Mouse (Mus musculus) forebrain, embryonic 15.5 days (tissue): ENCODE measurements around the gene Bhmt2. TPM values are rescaled to one million over a fixed set of nuclear protein-coding genes. Genes with fewer than 3 reads are reported as not detected.

ENCODE experiments used
- ATAC-seq: fragments of 200-750 bp; cut with Nextera tagmentation; replicated peaks from 2 replicates; pipeline ENCODE4 v1.8.0; 2017; ENCODE audit warnings: mild to moderate bottlenecking, moderate TSS enrichment, moderate library complexity
- H3K27ac ChIP-seq: fragments of 300-500 bp; sonication (generic); replicated peaks from 2 replicates; pipeline ENCODE4 v1.5.1; 2015; ENCODE audit warnings: mild to moderate bottlenecking, inconsistent platforms
- H3K27me3 ChIP-seq: fragments of 300-500 bp; sonication (generic); 2 replicates; pipeline ENCODE4 v1.6.1; 2015; ENCODE audit warnings: inconsistent platforms
- H3K36me3 ChIP-seq: fragments of 300-500 bp; sonication (generic); 2 replicates; pipeline ENCODE4 v1.6.1; 2015; ENCODE audit warnings: mild to moderate bottlenecking, inconsistent platforms
- H3K4me1 ChIP-seq: fragments of 300-500 bp; sonication (generic); 2 replicates; pipeline ENCODE4 v1.6.1; 2015; ENCODE audit warnings: inconsistent platforms
- H3K4me2 ChIP-seq: fragments of 300-500 bp; sonication (generic); replicated peaks from 2 replicates; pipeline ENCODE4 v1.6.1; 2015; ENCODE audit warnings: mild to moderate bottlenecking, inconsistent platforms
- H3K4me3 ChIP-seq: fragments of 300-500 bp; sonication (generic); 2 replicates; pipeline ENCODE4 v1.5.1; 2015; ENCODE audit warnings: mild to moderate bottlenecking, inconsistent platforms
- H3K9ac ChIP-seq: fragments of 300-500 bp; sonication (generic); replicated peaks from 2 replicates; pipeline ENCODE4 v1.6.1; 2015; ENCODE audit warnings: mild to moderate bottlenecking, inconsistent platforms
- H3K9me3 ChIP-seq: fragments of 300-500 bp; sonication (generic); 2 replicates; pipeline ENCODE4 v1.6.1; 2016; ENCODE audit warnings: inconsistent platforms
- WGBS: fragments of 180-500 bp; shearing (Covaris S2); methylation state at CpG from one replicate; pipeline ENCODE4 v1.1.7; 2015; ENCODE audit warnings: mixed read lengths; 5-methylcytosine and 5-hydroxymethylcytosine counted together
- polyA plus RNA-seq: library from polyadenylated mRNA; unstranded; fragments of >200 nt; fragmentation: Nextera tagmentation; extraction: Ambion mirVana; gene quantifications from 2 replicates; pipeline ENCODE4 v1.2.1, GENCODE M21; 2015

Bhmt2 gene
- polyA plus RNA-seq, 1 experiment from 2014 or later, result not detected

GRCm38 (mm10) chr13:93689566-93689965, 15.5 kb upstream of the Bhmt2 start:
- H3K9me3 ChIP-seq, result no peaks in the 10 kb centered on the region
- H3K27ac ChIP-seq, result no peak overlapping the region
- no peaks in the 10 kb centered on the region for H3K4me1 ChIP-seq
- no peak overlapping the region for H3K4me3 ChIP-seq
- 93% methylated on average over 3 of the region's 3 CpGs for WGBS
- no peaks in the 10 kb centered on the region for H3K36me3 ChIP-seq
- H3K9ac ChIP-seq, result no peak overlapping the region
- ATAC-seq, result no peak
- H3K27me3 ChIP-seq, result no peaks in the 10 kb centered on the region
- H3K4me2 ChIP-seq, result no peak overlapping the region

- no peak for ATAC-seq
- H3K9ac ChIP-seq, result no peak overlapping the region
- H3K36me3 ChIP-seq, result no peaks in the 10 kb centered on the region
- H3K4me3 ChIP-seq, result no peak overlapping the region
- H3K27ac ChIP-seq, result no peak overlapping the region
- no peaks in the 10 kb centered on the region for H3K4me1 ChIP-seq
- H3K4me2 ChIP-seq, result no peak overlapping the region
- H3K9me3 ChIP-seq, result no peaks in the 10 kb centered on the region
- WGBS, result 10% methylated on average over 5 of the region's 5 CpGs
- H3K27me3 ChIP-seq, result no peaks in the 10 kb centered on the region
Observed at GRCm38 (mm10) chr13:93687321-93687720, 13.2 kb upstream of the Bhmt2 start.

GRCm38 (mm10) chr13:93685226-93685625, 11.1 kb upstream of the Bhmt2 start:
- H3K27me3 ChIP-seq, result no peaks in the 10 kb centered on the region
- no peaks in the 10 kb centered on the region for H3K4me1 ChIP-seq
- 68% methylated on average over 4 of the region's 4 CpGs for WGBS

GRCm38 (mm10) chr13:93683336-93683735, 9.2 kb upstream of the Bhmt2 start:
- Histone ChIP-seq H3K4me1 (no peaks in the 10 kb centered on the region), H3K36me3 (no peaks in the 10 kb centered on the region), H3K9me3 (no peaks in the 10 kb centered on the region), H3K4me2 (no peak overlapping the region), H3K9ac (no peak overlapping the region), H3K27ac (no peak overlapping the region), H3K4me3 (no peak overlapping the region), H3K27me3 (no peaks in the 10 kb centered on the region)
- ATAC-seq, result no peak

More at GRCm38 (mm10) chr13:93685226-93685625, 11.1 kb upstream of the Bhmt2 start:
- H3K4me2 ChIP-seq, result no peak overlapping the region
- H3K9ac ChIP-seq, result no peak overlapping the region
- H3K36me3 ChIP-seq, result no peaks in the 10 kb centered on the region
- no peak overlapping the region for H3K4me3 ChIP-seq
- ATAC-seq, result no peak
- H3K27ac ChIP-seq, result no peak overlapping the region
- no peaks in the 10 kb centered on the region for H3K9me3 ChIP-seq

- no peaks in the 10 kb centered on the region for H3K9me3 ChIP-seq
- no peak for ATAC-seq
- H3K27ac ChIP-seq, result no peak overlapping the region
- 76% methylated on average over 9 of the region's 9 CpGs for WGBS
- no peaks in the 10 kb centered on the region for H3K36me3 ChIP-seq
- H3K4me1 ChIP-seq, result no peaks in the 10 kb centered on the region
- H3K4me3 ChIP-seq, result no peak overlapping the region
- H3K4me2 ChIP-seq, result no peak overlapping the region
- no peak overlapping the region for H3K9ac ChIP-seq
- peaks cover 10% of the 10 kb centered on the region for H3K27me3 ChIP-seq
Observed at GRCm38 (mm10) chr13:93676864-93677263, 2.8 kb upstream of the Bhmt2 start.

- no peaks in the 10 kb centered on the region for H3K9me3 ChIP-seq
- H3K9ac ChIP-seq, result no peak overlapping the region
- H3K4me3 ChIP-seq, result no peak overlapping the region
- H3K4me1 ChIP-seq, result no peaks in the 10 kb centered on the region
- WGBS, result 84% methylated on average over 2 of the region's 2 CpGs
- H3K36me3 ChIP-seq, result no peaks in the 10 kb centered on the region
- no peak for ATAC-seq
- no peak overlapping the region for H3K27ac ChIP-seq
- H3K4me2 ChIP-seq, result no peak overlapping the region
- H3K27me3 ChIP-seq, result peaks cover 10% of the 10 kb centered on the region
Observed at GRCm38 (mm10) chr13:93673296-93673695, 806 bp downstream of the Bhmt2 start.

GRCm38 (mm10) chr13:93672371-93672770, 1.7 kb downstream of the Bhmt2 start:
- Histone ChIP-seq H3K27ac (no peak overlapping the region), H3K4me2 (no peak overlapping the region)
- WGBS, result 96% methylated on average over 4 of the region's 4 CpGs

GRCm38 (mm10) chr13:93667586-93667985, 6.5 kb downstream of the Bhmt2 start:
- no peaks in the 10 kb centered on the region for H3K27me3 ChIP-seq
- H3K4me2 ChIP-seq, result no peak overlapping the region
- 82% methylated on average over 4 of the region's 4 CpGs for WGBS
- no peaks in the 10 kb centered on the region for H3K9me3 ChIP-seq
- H3K4me1 ChIP-seq, result no peaks in the 10 kb centered on the region
- H3K27ac ChIP-seq, result no peak overlapping the region
- no peak overlapping the region for H3K4me3 ChIP-seq
- no peaks in the 10 kb centered on the region for H3K36me3 ChIP-seq
- H3K9ac ChIP-seq, result no peak overlapping the region
- ATAC-seq, result no peak

More at GRCm38 (mm10) chr13:93672371-93672770, 1.7 kb downstream of the Bhmt2 start:
- no peak overlapping the region for H3K4me3 ChIP-seq
- H3K4me1 ChIP-seq, result no peaks in the 10 kb centered on the region
- H3K9ac ChIP-seq, result no peak overlapping the region
- H3K9me3 ChIP-seq, result no peaks in the 10 kb centered on the region
- no peaks in the 10 kb centered on the region for H3K36me3 ChIP-seq
- no peak for ATAC-seq
- peaks cover 10% of the 10 kb centered on the region for H3K27me3 ChIP-seq

GRCm38 (mm10) chr13:93657941-93658340, 16.2 kb downstream of the Bhmt2 start:
- Histone ChIP-seq H3K4me2 (no peak overlapping the region), H3K36me3 (no peaks in the 10 kb centered on the region), H3K9ac (no peak overlapping the region), H3K4me1 (no peaks in the 10 kb centered on the region), H3K4me3 (no peak overlapping the region), H3K27me3 (no peaks in the 10 kb centered on the region), H3K9me3 (no peaks in the 10 kb centered on the region), H3K27ac (no peak overlapping the region)
- no peak for ATAC-seq
- WGBS, result 66% methylated on average over 5 of the region's 5 CpGs

- Histone ChIP-seq H3K36me3 (no peaks in the 10 kb centered on the region), H3K27me3 (no peaks in the 10 kb centered on the region), H3K4me2 (no peak overlapping the region), H3K27ac (no peak overlapping the region), H3K9me3 (no peaks in the 10 kb centered on the region), H3K4me1 (no peaks in the 10 kb centered on the region), H3K9ac (no peak overlapping the region), H3K4me3 (no peak overlapping the region)
- 89% methylated on average over 6 of the region's 6 CpGs for WGBS
- no peak for ATAC-seq
Observed at GRCm38 (mm10) chr13:93653382-93653781, 20.7 kb downstream of the Bhmt2 start.

- no peaks in the 10 kb centered on the region for H3K27me3 ChIP-seq
- no peak for ATAC-seq
- H3K36me3 ChIP-seq, result no peaks in the 10 kb centered on the region
- H3K27ac ChIP-seq, result no peak overlapping the region
- no peak overlapping the region for H3K9ac ChIP-seq
- H3K4me3 ChIP-seq, result no peak overlapping the region
- 91% methylated on average over 7 of the region's 7 CpGs for WGBS
- H3K4me2 ChIP-seq, result no peak overlapping the region
- no peaks in the 10 kb centered on the region for H3K9me3 ChIP-seq
- H3K4me1 ChIP-seq, result no peaks in the 10 kb centered on the region
Observed at GRCm38 (mm10) chr13:93648387-93649130, 25.5 kb downstream of the Bhmt2 start.

GRCm38 (mm10) chr13:93639636-93640035, 34.5 kb downstream of the Bhmt2 start:
- Histone ChIP-seq H3K36me3 (no peaks in the 10 kb centered on the region), H3K27ac (no peak overlapping the region), H3K4me3 (no peak overlapping the region), H3K4me1 (no peaks in the 10 kb centered on the region), H3K4me2 (no peak overlapping the region), H3K9me3 (no peaks in the 10 kb centered on the region), H3K27me3 (no peaks in the 10 kb centered on the region), H3K9ac (no peak overlapping the region)
- no peak for ATAC-seq
- WGBS, result 75% methylated on average over 4 of the region's 4 CpGs
